Mouse (Mus musculus): ENCODE data around the gene Faap20.

- TF ChIP-seq CTCF (conservative IDR thresholded peaks at IDR 0.05; ENCODE audit: low read length) (no peak), NANOG (IDR thresholded peaks at IDR 0.05; ENCODE audit: borderline replicate concordance, low read length) (no peak), POU5F1 (IDR thresholded peaks at IDR 0.05; ENCODE audit: borderline replicate concordance, low read length) (no peak)
These were observed 38.1 kb downstream of the Faap20 start for GRCm38 (mm10) chr4:155287713-155288112.

All from E14TG2a.4 (cell line).